Mouse (Mus musculus) sigmoid colon, adult 10 weeks (tissue): ENCODE results near the gene Sdhaf1. TPM values are rescaled to one million over a fixed set of nuclear protein-coding genes. Genes with fewer than 3 reads are reported as not detected.

Source experiments
- polyA plus RNA-seq: library from polyadenylated mRNA; stranded (reverse); fragments of 350-450 nt; fragmentation: Illumina TruSeq; extraction: RNeasy Lipid Tissue Mini Kit (QIAGEN cat#74804); gene quantifications from one replicate; pipeline ENCODE4 v1.2.3, GENCODE M21; 2014; ENCODE audit warnings: low read depth, low replicate concordance

Sdhaf1 gene
- polyA plus RNA-seq: 2.2 TPM

GRCm38 (mm10) chr7:30323795-30324194, at the start of gene Sdhaf1:
Gene Sdhaf1 (minus strand): TSS chr7:30323895.

DNA sequence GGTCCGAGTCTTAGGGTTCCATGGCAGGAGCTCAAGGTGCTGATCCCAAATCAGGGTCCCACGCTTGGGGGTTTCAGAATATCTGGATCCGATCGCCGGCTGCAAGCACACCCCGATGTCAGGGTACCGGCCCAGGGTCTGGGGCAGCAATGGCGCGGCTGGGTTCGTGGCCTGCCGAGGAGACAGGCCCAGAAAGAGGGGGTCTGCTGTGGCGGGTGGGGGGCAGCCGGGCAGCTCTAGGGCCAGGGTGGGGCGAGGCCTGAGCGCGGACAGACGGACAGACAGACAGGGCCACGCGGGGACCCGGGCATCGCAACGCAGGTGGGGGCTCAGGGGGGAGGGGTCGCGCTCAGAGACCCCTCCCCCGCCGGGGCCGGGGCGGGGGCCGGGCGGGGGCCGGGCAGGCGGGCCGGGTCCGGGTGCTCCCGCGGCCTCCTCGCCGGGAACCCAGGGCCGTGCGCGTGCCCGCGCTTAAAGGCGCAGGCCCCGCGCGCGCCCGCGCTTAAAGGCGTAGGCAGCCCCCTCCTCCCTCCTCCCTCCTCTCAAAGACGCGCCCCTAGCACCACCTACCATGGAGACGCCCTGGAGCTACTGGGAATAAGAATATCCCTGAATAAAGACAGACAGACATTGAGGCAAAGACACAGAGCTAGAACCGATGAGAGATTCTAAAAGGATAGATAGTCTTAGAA, 39.1 kb upstream of the Sdhaf1 start, which contains the start of gene Lrfn3:
Gene Lrfn3, minus strand, starts transcription at position 121 of the 692 bp plus-strand sequence.

GRCm38 (mm10) chr7:30321539-30322284, 2.0 kb downstream of the Sdhaf1 start, which contains the start of gene E130208F15Rik:
Gene E130208F15Rik (plus strand): TSS chr7:30321740.

GRCm38 (mm10) chr7:30314721-30315155, 9.0 kb downstream of the Sdhaf1 start, which contains the start of gene Syne4:
Gene Syne4 (plus strand): TSS chr7:30314807.

DNA sequence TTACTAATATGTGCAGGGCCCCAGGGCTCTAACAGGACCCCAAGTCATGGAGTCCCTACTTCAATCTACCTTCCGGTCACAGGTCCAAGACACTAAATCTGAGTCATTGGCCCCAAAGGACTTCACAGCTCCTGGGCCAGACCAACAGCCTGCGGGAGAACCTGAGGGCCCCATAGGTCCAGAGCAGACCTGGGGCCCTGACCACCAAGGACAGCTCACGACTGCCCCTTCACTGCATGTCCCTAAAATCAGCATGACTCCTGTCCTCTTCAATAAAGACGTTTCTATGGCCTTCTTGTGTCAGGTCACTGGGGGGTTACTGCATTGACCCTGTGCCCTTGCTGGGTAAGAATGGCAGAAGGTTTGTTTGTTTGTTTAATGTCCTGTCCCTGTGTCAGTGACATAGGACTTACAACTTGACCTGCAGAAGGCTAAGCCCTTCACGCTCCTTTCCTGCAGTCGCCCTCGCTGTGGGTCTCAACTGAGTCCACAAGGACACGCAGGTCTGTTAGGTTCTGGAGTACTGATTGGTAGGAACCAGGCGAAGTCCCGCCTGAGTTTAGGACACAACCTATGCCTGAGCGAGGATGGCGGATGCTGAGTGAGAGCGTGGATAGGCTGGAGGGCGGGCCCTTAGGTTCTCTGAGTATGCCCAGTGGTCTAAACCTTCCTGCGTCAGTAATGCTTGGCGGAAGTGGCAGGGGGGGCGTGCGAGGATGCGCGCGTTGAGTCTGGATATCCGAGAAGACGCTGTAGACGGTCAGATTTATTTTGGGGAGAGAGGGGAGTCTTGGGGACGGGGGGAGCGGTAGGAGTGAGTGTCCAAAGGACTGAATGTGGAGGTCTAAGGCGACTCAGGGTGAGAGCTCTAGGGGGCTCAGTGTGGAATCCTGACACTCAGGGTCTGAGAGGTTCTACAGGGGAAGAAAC, 15.4 kb downstream of the Sdhaf1 start, which contains the start of gene Alkbh6:
Gene Alkbh6, plus strand, starts transcription at position 642 of the 930 bp plus-strand sequence.

GRCm38 (mm10) chr7:30291215-30292131, 32.2 kb downstream of the Sdhaf1 start, which contains the start of gene Clip3:
Gene Clip3 (plus strand): TSS chr7:30291728.

DNA sequence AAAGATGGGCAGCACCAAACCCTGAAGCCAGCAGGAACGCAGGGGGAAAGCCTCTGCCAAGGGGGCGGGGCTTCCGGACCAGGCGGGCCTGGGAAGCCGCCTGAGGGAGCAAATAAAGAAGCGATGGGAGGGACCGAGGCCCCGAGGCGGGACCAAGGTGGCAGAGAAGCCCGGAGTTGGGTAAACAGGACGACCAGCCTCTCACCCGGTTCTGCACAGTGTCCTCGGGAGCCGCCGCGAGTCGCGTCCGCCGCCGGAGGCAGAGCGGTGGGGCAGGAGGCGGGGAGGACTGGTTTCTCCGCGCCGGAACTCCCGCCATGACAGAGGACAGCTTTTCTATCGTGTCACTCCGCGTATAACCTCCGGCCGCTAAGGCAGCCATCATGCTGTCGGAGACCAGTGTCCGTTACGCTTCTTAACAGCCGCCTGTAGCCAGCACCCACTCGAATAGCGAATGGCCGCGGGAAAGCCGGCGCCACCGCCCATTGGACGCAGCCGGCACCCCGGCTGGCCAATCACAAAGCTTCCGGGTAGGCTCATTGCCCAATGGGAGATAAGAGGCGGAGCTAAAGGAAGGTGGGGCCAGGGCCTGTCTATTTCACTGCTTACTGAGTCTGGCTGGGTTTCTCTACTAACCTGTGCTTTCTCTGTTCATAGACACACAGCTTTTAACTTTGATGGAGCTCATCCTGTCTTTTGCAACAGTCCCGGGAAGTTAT, 43.6 kb downstream of the Sdhaf1 start, which contains the start of the genes Thap8 and Wdr62:
Gene Thap8, plus strand, starts transcription at position 144 of the 719 bp plus-strand sequence.
Gene Wdr62, minus strand, starts transcription at position 469 of the 719 bp plus-strand sequence.

Other genes starting within 250 kb of the Sdhaf1 start
- not detected for gene Gm26920, start 233.5 kb downstream of the Sdhaf1 start, polyA plus RNA-seq
- 3.4 TPM for gene Zfp566, start 233.4 kb downstream of the Sdhaf1 start, polyA plus RNA-seq
- gene Zfp260, start 229.1 kb downstream of the Sdhaf1 start, polyA plus RNA-seq: 139 TPM
- 2.6 TPM for gene Zfp382, start 202.0 kb downstream of the Sdhaf1 start, polyA plus RNA-seq
- gene Zfp146, start 154.1 kb downstream of the Sdhaf1 start, polyA plus RNA-seq: 41.6 TPM
- gene Cox7a1, start 139.8 kb downstream of the Sdhaf1 start, polyA plus RNA-seq: 2.4 TPM
- gene Capns1, start 125.1 kb downstream of the Sdhaf1 start, polyA plus RNA-seq: 84.3 TPM
- gene Polr2i, start 91.9 kb downstream of the Sdhaf1 start, polyA plus RNA-seq: 1.5 TPM
- gene Tbcb, start 91.6 kb downstream of the Sdhaf1 start, polyA plus RNA-seq: 5.3 TPM
- not detected for gene Ovol3, start 88.2 kb downstream of the Sdhaf1 start, polyA plus RNA-seq
- not detected for gene Thap8, start 43.8 kb downstream of the Sdhaf1 start, polyA plus RNA-seq
- 0.69 TPM for gene Wdr62, start 43.5 kb downstream of the Sdhaf1 start, polyA plus RNA-seq
- 7.0 TPM for gene Clip3, start 32.2 kb downstream of the Sdhaf1 start, polyA plus RNA-seq
- 5.6 TPM for gene Alkbh6, start 15.2 kb downstream of the Sdhaf1 start, polyA plus RNA-seq
- 1.7 TPM for gene Syne4, start 9.1 kb downstream of the Sdhaf1 start, polyA plus RNA-seq
- gene E130208F15Rik, start 2.2 kb downstream of the Sdhaf1 start, polyA plus RNA-seq: 1.8 TPM
- 0.57 TPM for gene Lrfn3, start 38.9 kb upstream of the Sdhaf1 start, polyA plus RNA-seq
- 2.4 TPM for gene Tyrobp, start 89.9 kb upstream of the Sdhaf1 start, polyA plus RNA-seq
- gene Hcst, start 96.0 kb upstream of the Sdhaf1 start, polyA plus RNA-seq: not detected
- 1.4 TPM for gene Nfkbid, start 97.8 kb upstream of the Sdhaf1 start, polyA plus RNA-seq
- gene Aplp1, start 121.6 kb upstream of the Sdhaf1 start, polyA plus RNA-seq: 3.2 TPM
- not detected for gene Kirrel2, start 133.8 kb upstream of the Sdhaf1 start, polyA plus RNA-seq
- gene Nphs1, start 134.4 kb upstream of the Sdhaf1 start, polyA plus RNA-seq: not detected
- not detected for gene Prodh2, start 169.7 kb upstream of the Sdhaf1 start, polyA plus RNA-seq
- 0.54 TPM for gene Arhgap33, start 211.2 kb upstream of the Sdhaf1 start, polyA plus RNA-seq
- gene Hspb6, start 228.3 kb upstream of the Sdhaf1 start, polyA plus RNA-seq: 35.6 TPM
- gene Proser3, start 228.4 kb upstream of the Sdhaf1 start, polyA plus RNA-seq: 2.2 TPM
- gene Lin37, start 235.9 kb upstream of the Sdhaf1 start, polyA plus RNA-seq: 3.1 TPM
- gene U2af1l4, start 239.4 kb upstream of the Sdhaf1 start, polyA plus RNA-seq: 9.0 TPM
- gene Gm49396, start 239.4 kb upstream of the Sdhaf1 start, polyA plus RNA-seq: 6.2 TPM
- 28.7 TPM for gene Psenen, start 239.7 kb upstream of the Sdhaf1 start, polyA plus RNA-seq
- not detected for gene Igflr1, start 241.5 kb upstream of the Sdhaf1 start, polyA plus RNA-seq